Mouse (Mus musculus) liver, embryonic 14.5 days (tissue): Measurements from ENCODE around the gene Chrna5.

ENCODE experiments used
- CTCF ChIP-seq: IDR thresholded peaks from 2 replicates; pipeline ENCODE4 v1.5.1; 2016; ENCODE audit warnings: antibody characterized with exemption, low read depth, control low read depth
- EP300 ChIP-seq: IDR thresholded peaks from 2 replicates; pipeline ENCODE4 v1.6.1; 2016; ENCODE audit warnings: antibody characterized with exemption, low read depth

DNA sequence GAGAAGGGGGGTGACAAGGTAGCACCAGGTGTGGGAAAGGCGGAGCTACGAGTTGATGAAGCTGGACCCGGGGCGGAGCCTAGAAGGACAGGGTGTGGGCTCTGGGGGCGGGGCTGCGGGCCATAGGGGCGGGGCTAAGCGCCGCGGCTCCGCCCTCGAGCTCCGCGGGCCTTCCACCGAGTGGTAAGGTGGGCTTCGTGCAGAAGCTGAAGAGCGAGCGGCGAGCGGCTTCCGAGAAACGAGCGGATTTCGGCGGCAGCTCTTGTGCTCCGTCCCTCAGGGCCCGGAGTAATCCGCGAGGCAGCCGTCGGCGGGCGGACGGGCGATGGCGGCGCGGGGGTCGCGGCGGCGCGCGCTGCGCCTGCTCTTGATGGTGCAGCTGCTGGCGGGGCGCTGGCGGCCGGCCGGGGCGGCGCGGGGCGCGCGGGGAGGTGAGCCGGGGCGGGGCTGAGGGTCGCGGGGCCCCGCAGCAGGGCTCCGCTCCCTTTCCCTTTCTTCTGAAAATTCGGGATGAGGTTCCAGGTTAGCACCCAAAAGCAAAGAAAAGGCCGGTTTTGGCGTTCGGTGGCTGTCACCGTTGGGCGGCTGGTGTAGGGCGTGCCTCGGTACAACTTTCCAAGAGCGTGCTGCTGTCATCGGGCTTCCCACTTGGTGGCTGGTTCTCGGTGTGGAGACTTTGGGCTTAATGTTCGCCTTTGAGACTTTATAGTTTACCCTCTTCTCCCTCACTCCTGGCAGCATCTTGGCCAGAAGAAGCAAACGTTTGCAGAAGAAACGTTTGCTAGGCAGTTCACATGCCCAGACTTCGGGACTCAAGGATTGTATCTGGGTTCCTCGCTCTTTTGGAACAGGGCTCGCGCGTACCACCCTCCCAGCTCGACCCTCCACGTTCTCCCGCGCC lies 861 bp downstream of the Chrna5 start:
- no peak for TF ChIP-seq CTCF
- no peak for TF ChIP-seq EP300
